In genomic region chr3:79119983-79120382, GRCm38 (mm10) we compare ENCODE assay signal across 11 mouse cellular contexts.
"Had no signal": no experiment of that assay in that cellular context is flagged by ENCODE, and none has a peak within 500 bp of the region (broad histone marks: within the 10 kb centered on the region; RNA-seq: fewer than 3 reads in every experiment).

No protein-coding gene starts in this region.

- ATAC-seq: liver, postnatal 0 days; lung, postnatal 0 days; midbrain, embryonic 16.5 days had no signal

- DNase-seq: liver, postnatal 0 days; lung, adult 2 months; lung, postnatal 14 days; lung, postnatal 36 days; midbrain, embryonic 14.5 days; right cerebral cortex, postnatal 14 days; thymus, adult 2 months; thymus, postnatal 25 days; thymus, postnatal 4 days had no signal
